Mouse (Mus musculus) bone marrow, adult 2 months (tissue): ENCODE measurements at regions not wholly inside any gene's neighbourhood (a gene's known extent, or its start where the extent isn't known, plus 50 kb on each side); places are given as distances from the start of the nearest gene placed in this dataset.

Source experiments
- CTCF ChIP-seq: fragments of 200-500 bp; IDR thresholded peaks from 2 replicates; pipeline ENCODE4 v1.5.1; 2011; ENCODE audit warnings: low read length, control low read depth; ENCODE audit not compliant: control insufficient read depth, insufficient read depth
- POLR2A ChIP-seq: fragments of 200-500 bp; IDR thresholded peaks from 2 replicates; pipeline ENCODE4 v1.6.1; 2011; ENCODE audit warnings: low read depth, mild to moderate bottlenecking, control low read depth, low read length, borderline replicate concordance; ENCODE audit not compliant: control insufficient read depth

- TF ChIP-seq CTCF (no peak), POLR2A (no peak)
Observed at GRCm38 (mm10) chr19:15481605-15482004, 465.5 kb downstream of the Psat1 start.
